Mouse (Mus musculus): Measurements from ENCODE around the gene Ubald2. TPM values are rescaled to one million over a fixed set of nuclear protein-coding genes. Genes with fewer than 3 reads are reported as not detected.
A peak's percentile ranks its signal among the peaks of the same experiment; 100 is the strongest.
"Not testable (repeated sequence)": the region's sequence is repeated elsewhere in the genome, so short reads cannot be mapped to it uniquely, and the experiment has no call there.

Ubald2 gene
- polyA plus RNA-seq, 1 experiment from 2014 or later, result 36.3 TPM

- Histone ChIP-seq H3K9me3 (replicated peaks; ENCODE audit: control insufficient read depth, low read length, poor library complexity, severe bottlenecking) (no peaks in the 10 kb centered on the region), H3K27ac (ENCODE audit: low read length) (no peak overlapping the region), H3K4me2 (ENCODE audit: low read length) (no peak overlapping the region), H3K4me1 (ENCODE audit: control insufficient read depth, insufficient read depth, low read length) (peaks cover 3% of the 10 kb centered on the region; the same call in 1 of the 2 replicates), H3K4me3 (ENCODE audit: low read depth, low read length) (no peak overlapping the region), H3K27me3 (ENCODE audit: control insufficient read depth, insufficient read depth, low read depth, low read length) (no peaks in the 10 kb centered on the region), H3K9ac (ENCODE audit: low read depth, low read length) (no peak overlapping the region), H3K36me3 (ENCODE audit: control insufficient read depth, insufficient read depth, low read length) (peaks cover 8% of the 10 kb centered on the region)
- no peak for ATAC-seq
- 83% methylated on average over 8 of the region's 8 CpGs for WGBS
Observed at GRCm38 (mm10) chr11:116397517-116398347, 36.2 kb upstream of the Ubald2 start.

GRCm38 (mm10) chr11:116398348-116398677 lies 35.6 kb upstream of the Ubald2 start:
- WGBS, result 72% methylated on average over 11 of the region's 11 CpGs
- ATAC-seq, result no peak

DNA sequence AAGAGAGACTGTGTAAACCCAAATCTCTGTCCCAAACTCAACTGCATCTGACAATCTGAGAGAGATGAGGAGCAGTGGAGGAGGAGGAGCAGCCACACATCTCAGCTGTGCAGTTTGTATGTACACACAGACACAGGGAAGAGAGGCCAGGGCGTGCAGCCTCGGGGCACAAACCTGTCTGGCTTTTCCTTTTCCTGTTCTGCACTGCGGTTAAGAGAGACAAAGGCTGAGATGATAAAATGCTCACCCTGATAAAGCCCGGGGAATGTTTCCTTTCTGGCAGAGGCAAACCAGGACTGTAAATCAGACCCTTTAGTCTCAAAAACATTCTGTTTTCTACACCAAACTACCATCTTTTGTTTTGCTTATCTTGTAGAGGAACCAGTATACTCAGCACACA lies 33.3 kb upstream of the Ubald2 start:
- no peak overlapping the region for H3K4me3 ChIP-seq (ENCODE audit: low read depth, low read length)
- H3K9me3 ChIP-seq (replicated peaks; ENCODE audit: control insufficient read depth, low read length, poor library complexity, severe bottlenecking), result no peaks in the 10 kb centered on the region
- H3K4me1 ChIP-seq (ENCODE audit: control insufficient read depth, insufficient read depth, low read length), result peaks cover 3% of the 10 kb centered on the region; the same call in 1 of the 2 replicates
- no peak overlapping the region for H3K27ac ChIP-seq (ENCODE audit: low read length)
- ATAC-seq, result no peak
- H3K36me3 ChIP-seq (ENCODE audit: control insufficient read depth, insufficient read depth, low read length), result peaks cover 9% of the 10 kb centered on the region
- no peaks in the 10 kb centered on the region for H3K27me3 ChIP-seq (ENCODE audit: control insufficient read depth, insufficient read depth, low read depth, low read length)
- no peak overlapping the region for H3K9ac ChIP-seq (ENCODE audit: low read depth, low read length)
- 84% methylated on average over 4 of the region's 4 CpGs for WGBS
- H3K4me2 ChIP-seq (ENCODE audit: low read length), result no peak overlapping the region

More at GRCm38 (mm10) chr11:116398348-116398677, 35.6 kb upstream of the Ubald2 start:
- H3K36me3 ChIP-seq (ENCODE audit: control insufficient read depth, insufficient read depth, low read length), result peaks cover 8% of the 10 kb centered on the region
- no peak overlapping the region for H3K27ac ChIP-seq (ENCODE audit: low read length)
- no peak overlapping the region for H3K4me2 ChIP-seq (ENCODE audit: low read length)
- H3K4me1 ChIP-seq (ENCODE audit: control insufficient read depth, insufficient read depth, low read length), result peaks cover 3% of the 10 kb centered on the region; the same call in 1 of the 2 replicates
- H3K27me3 ChIP-seq (ENCODE audit: control insufficient read depth, insufficient read depth, low read depth, low read length), result no peaks in the 10 kb centered on the region
- H3K9me3 ChIP-seq (replicated peaks; ENCODE audit: control insufficient read depth, low read length, poor library complexity, severe bottlenecking), result no peaks in the 10 kb centered on the region
- H3K4me3 ChIP-seq (ENCODE audit: low read depth, low read length), result no peak overlapping the region
- H3K9ac ChIP-seq (ENCODE audit: low read depth, low read length), result no peak overlapping the region

DNA sequence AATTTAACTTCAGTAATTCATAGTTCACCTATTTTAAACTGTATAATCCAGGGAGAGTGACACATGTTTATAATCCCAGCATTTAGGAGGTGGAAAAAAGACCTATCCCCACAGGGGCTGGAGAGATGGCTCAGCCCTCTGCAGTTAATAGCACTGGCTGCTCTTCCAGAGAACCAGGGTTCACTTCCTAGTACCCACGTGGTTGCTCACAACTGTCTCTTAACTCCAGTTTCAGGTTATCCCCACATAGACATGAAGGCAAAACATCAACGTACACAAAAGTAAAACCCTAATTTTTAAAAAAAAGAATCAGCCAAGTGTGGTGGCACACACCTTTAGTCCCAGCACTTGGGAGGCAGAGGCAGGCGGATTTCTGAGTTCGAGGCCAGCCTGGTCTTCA lies 28.3 kb upstream of the Ubald2 start:
- no peaks in the 10 kb centered on the region for H3K9me3 ChIP-seq (replicated peaks; ENCODE audit: control insufficient read depth, low read length, poor library complexity, severe bottlenecking)
- no peak overlapping the region for H3K4me3 ChIP-seq (ENCODE audit: low read depth, low read length)
- WGBS, result 89% methylated on average over 4 of the region's 4 CpGs
- ATAC-seq, result no peak
- H3K4me1 ChIP-seq (ENCODE audit: control insufficient read depth, insufficient read depth, low read length), result peaks cover under 1% of the 10 kb centered on the region
- no peak overlapping the region for H3K27ac ChIP-seq (ENCODE audit: low read length)
- peaks cover 4% of the 10 kb centered on the region for H3K36me3 ChIP-seq (ENCODE audit: control insufficient read depth, insufficient read depth, low read length)
- H3K27me3 ChIP-seq (ENCODE audit: control insufficient read depth, insufficient read depth, low read depth, low read length), result no peaks in the 10 kb centered on the region
- no peak overlapping the region for H3K4me2 ChIP-seq (ENCODE audit: low read length)
- H3K9ac ChIP-seq (ENCODE audit: low read depth, low read length), result no peak overlapping the region

- Histone ChIP-seq H3K36me3 (ENCODE audit: control insufficient read depth, insufficient read depth, low read length) (peaks cover 4% of the 10 kb centered on the region), H3K4me1 (ENCODE audit: control insufficient read depth, insufficient read depth, low read length) (peaks cover 6% of the 10 kb centered on the region), H3K4me3 (ENCODE audit: low read depth, low read length) (no peak overlapping the region), H3K9ac (ENCODE audit: low read depth, low read length) (no peak overlapping the region), H3K27ac (ENCODE audit: low read length) (no peak overlapping the region), H3K9me3 (replicated peaks; ENCODE audit: control insufficient read depth, low read length, poor library complexity, severe bottlenecking) (no peaks in the 10 kb centered on the region), H3K27me3 (ENCODE audit: control insufficient read depth, insufficient read depth, low read depth, low read length) (no peaks in the 10 kb centered on the region), H3K4me2 (ENCODE audit: low read length) (no peak overlapping the region)
- ATAC-seq, result no peak
- 96% methylated on average over 16 of the region's 16 CpGs for WGBS
Observed at GRCm38 (mm10) chr11:116406231-116406728, 27.6 kb upstream of the Ubald2 start.

GRCm38 (mm10) chr11:116409008-116409407 lies 24.9 kb upstream of the Ubald2 start:
- Histone ChIP-seq H3K9me3 (replicated peaks; ENCODE audit: control insufficient read depth, low read length, poor library complexity, severe bottlenecking) (no peaks in the 10 kb centered on the region), H3K36me3 (ENCODE audit: control insufficient read depth, insufficient read depth, low read length) (peaks cover 2% of the 10 kb centered on the region), H3K9ac (ENCODE audit: low read depth, low read length) (no peak overlapping the region), H3K4me1 (ENCODE audit: control insufficient read depth, insufficient read depth, low read length) (peaks cover 16% of the 10 kb centered on the region), H3K4me2 (ENCODE audit: low read length) (no peak overlapping the region), H3K27me3 (ENCODE audit: control insufficient read depth, insufficient read depth, low read depth, low read length) (no peaks in the 10 kb centered on the region), H3K27ac (ENCODE audit: low read length) (no peak overlapping the region), H3K4me3 (ENCODE audit: low read depth, low read length) (no peak overlapping the region)
- 95% methylated on average over 3 of the region's 3 CpGs for WGBS
- no peak for ATAC-seq

GRCm38 (mm10) chr11:116410415-116410814 lies 23.5 kb upstream of the Ubald2 start:
- H3K36me3 ChIP-seq (ENCODE audit: control insufficient read depth, insufficient read depth, low read length); H3K9me3 ChIP-seq (replicated peaks; ENCODE audit: control insufficient read depth, low read length, poor library complexity, severe bottlenecking); H3K9ac ChIP-seq (ENCODE audit: low read depth, low read length); H3K4me3 ChIP-seq (ENCODE audit: low read depth, low read length); H3K27ac ChIP-seq (ENCODE audit: low read length); ATAC-seq; H3K27me3 ChIP-seq (ENCODE audit: control insufficient read depth, insufficient read depth, low read depth, low read length): not testable (repeated sequence)
- WGBS, result 86% methylated on average over 4 of the region's 4 CpGs
- peaks cover 16% of the 10 kb centered on the region for H3K4me1 ChIP-seq (ENCODE audit: control insufficient read depth, insufficient read depth, low read length)
- peak overlapping the region; percentile 65 for H3K4me2 ChIP-seq (ENCODE audit: low read length)

DNA sequence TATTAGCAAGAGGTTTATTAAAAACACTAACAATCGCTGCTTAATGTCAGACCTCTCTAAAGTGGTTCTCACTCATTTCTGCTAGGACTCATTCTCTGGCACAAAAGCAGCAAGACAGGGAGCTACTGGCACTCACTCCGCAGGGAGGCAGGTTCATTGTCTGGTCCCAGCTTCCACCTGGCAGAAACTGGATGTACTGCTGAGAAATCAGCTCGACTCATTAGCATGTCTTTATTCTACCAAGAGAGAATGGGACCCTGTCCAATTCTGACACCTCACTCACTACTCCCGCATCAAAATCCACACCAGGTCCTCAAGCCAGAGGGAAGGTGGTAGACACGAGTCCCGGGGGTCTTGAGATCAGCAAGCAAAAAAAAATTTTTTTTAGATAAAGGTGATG lies 22.3 kb upstream of the Ubald2 start:
- H3K27ac ChIP-seq (ENCODE audit: low read length), result peak overlapping the region; percentile 41
- H3K4me1 ChIP-seq (ENCODE audit: control insufficient read depth, insufficient read depth, low read length), result peaks cover 16% of the 10 kb centered on the region
- H3K27me3 ChIP-seq (ENCODE audit: control insufficient read depth, insufficient read depth, low read depth, low read length), result no peaks in the 10 kb centered on the region
- H3K9ac ChIP-seq (ENCODE audit: low read depth, low read length), result peak overlapping the region; percentile 94
- H3K4me2 ChIP-seq (ENCODE audit: low read length), result peak overlapping the region; percentile 65
- ATAC-seq, result no peak
- no peaks in the 10 kb centered on the region for H3K9me3 ChIP-seq (replicated peaks; ENCODE audit: control insufficient read depth, low read length, poor library complexity, severe bottlenecking)
- WGBS, result 4% methylated on average over 6 of the region's 6 CpGs
- no peaks in the 10 kb centered on the region for H3K36me3 ChIP-seq (ENCODE audit: control insufficient read depth, insufficient read depth, low read length)
- peak overlapping the region; percentile 90 for H3K4me3 ChIP-seq (ENCODE audit: low read depth, low read length)

- peak overlapping the region; percentile 94 for H3K9ac ChIP-seq (ENCODE audit: low read depth, low read length)
- under 1% methylated on average over 72 of the region's 76 CpGs for WGBS
- peaks cover 16% of the 10 kb centered on the region for H3K4me1 ChIP-seq (ENCODE audit: control insufficient read depth, insufficient read depth, low read length)
- peak overlapping the region; percentile 65 for H3K4me2 ChIP-seq (ENCODE audit: low read length)
- peak overlapping the region; percentile 90 for H3K4me3 ChIP-seq (ENCODE audit: low read depth, low read length)
- no peaks in the 10 kb centered on the region for H3K36me3 ChIP-seq (ENCODE audit: control insufficient read depth, insufficient read depth, low read length)
- peak; percentile 37 for ATAC-seq
- no peaks in the 10 kb centered on the region for H3K9me3 ChIP-seq (replicated peaks; ENCODE audit: control insufficient read depth, low read length, poor library complexity, severe bottlenecking)
- peak overlapping the region; percentile 97 for H3K27ac ChIP-seq (ENCODE audit: low read length)
- no peaks in the 10 kb centered on the region for H3K27me3 ChIP-seq (ENCODE audit: control insufficient read depth, insufficient read depth, low read depth, low read length)
Observed at GRCm38 (mm10) chr11:116412028-116412827, 21.7 kb upstream of the Ubald2 start.
